Mouse (Mus musculus) gastrocnemius, postnatal 25 days (tissue): Measurements from ENCODE around the gene Zfp597. TPM values are rescaled to one million over a fixed set of nuclear protein-coding genes. Genes with fewer than 3 reads are reported as not detected.

Source experiments
- DNase-seq: peaks from one replicate; pipeline ENCODE4 v3.0.0; 2022
- long read RNA-seq, 2 experiments: library from polyadenylated mRNA; stranded (forward); transcript quantifications; one replicate each; pipeline ENCODE4 v2.0.0; 2021
- total RNA-seq, 2 experiments: library from RNA; stranded (reverse); gene quantifications; 1 replicate in 1 of 2; 2 replicates in 1 of 2; pipeline ENCODE4 v1.2.3; 2021

Zfp597 gene
- 1 to 10 TPM; 5.2 to 6.5 TPM for total RNA-seq
- long read RNA-seq, experiment 1: 0 reads
- long read RNA-seq, experiment 2: 0 reads

- peak; percentile 95 for DNase-seq
Observed at GRCm38 (mm10) chr16:3884201-3885064, at the start of gene Zfp597, which contains the start of gene Gm20695. Gene Zfp597, minus strand, starts transcription at chr16:3884561. Gene Gm20695, plus strand, starts transcription at chr16:3884648.

GRCm38 (mm10) chr16:3934091-3934490, 49.7 kb upstream of the Zfp597 start:
- no peak for DNase-seq

GRCm38 (mm10) chr16:3933536-3933935, 49.2 kb upstream of the Zfp597 start:
- no peak for DNase-seq

- DNase-seq: no peak
Observed at GRCm38 (mm10) chr16:3929151-3929550, 44.8 kb upstream of the Zfp597 start.

- no peak for DNase-seq
Observed at GRCm38 (mm10) chr16:3928582-3928981, 44.2 kb upstream of the Zfp597 start.

GRCm38 (mm10) chr16:3923966-3924365, 39.6 kb upstream of the Zfp597 start:
- DNase-seq: no peak

GRCm38 (mm10) chr16:3923515-3923914, 39.2 kb upstream of the Zfp597 start:
- DNase-seq: no peak

- DNase-seq: no peak
Observed at GRCm38 (mm10) chr16:3920756-3921155, 36.4 kb upstream of the Zfp597 start.

- no peak for DNase-seq
Observed at GRCm38 (mm10) chr16:3909118-3909517, 24.8 kb upstream of the Zfp597 start.

GRCm38 (mm10) chr16:3908537-3909111, 24.3 kb upstream of the Zfp597 start, which contains the start of the genes 1700037C18Rik and Cluap1:
Gene 1700037C18Rik, minus strand, starts transcription at chr16:3908689.
Gene Cluap1, plus strand, starts transcription at chr16:3908801.
- peak; percentile 90 for DNase-seq

- DNase-seq: no peak
Observed at GRCm38 (mm10) chr16:3907471-3907870, 23.1 kb upstream of the Zfp597 start.

GRCm38 (mm10) chr16:3896553-3896952, 12.2 kb upstream of the Zfp597 start:
- DNase-seq: no peak

- DNase-seq: no peak
Observed at GRCm38 (mm10) chr16:3896046-3896445, 11.7 kb upstream of the Zfp597 start.

- DNase-seq: peak; percentile 47
Observed at GRCm38 (mm10) chr16:3895173-3895792, 10.9 kb upstream of the Zfp597 start.

- no peak for DNase-seq
Observed at GRCm38 (mm10) chr16:3893739-3894138, 9.4 kb upstream of the Zfp597 start.

GRCm38 (mm10) chr16:3891621-3892295, 7.4 kb upstream of the Zfp597 start:
- no peak for DNase-seq

- DNase-seq: no peak
Observed at GRCm38 (mm10) chr16:3885065-3885670, 807 bp upstream of the Zfp597 start.

GRCm38 (mm10) chr16:3876346-3876745, 8.0 kb downstream of the Zfp597 start:
- no peak for DNase-seq

GRCm38 (mm10) chr16:3872216-3873047, 11.9 kb downstream of the Zfp597 start, which contains the start of gene Naa60:
Gene Naa60, plus strand, starts transcription at chr16:3872375.
- peak; percentile 92 for DNase-seq

- no peak for DNase-seq
Observed at GRCm38 (mm10) chr16:3871815-3872214, 12.5 kb downstream of the Zfp597 start.

- no peak for DNase-seq
Observed at GRCm38 (mm10) chr16:3859254-3859653, 25.1 kb downstream of the Zfp597 start.
